Mouse (Mus musculus) neural tube, embryonic 15.5 days (tissue): Measurements from ENCODE around the gene Neu1. TPM values are rescaled to one million over a fixed set of nuclear protein-coding genes. Genes with fewer than 3 reads are reported as not detected.
"Not testable (repeated sequence)": the region's sequence is repeated elsewhere in the genome, so short reads cannot be mapped to it uniquely, and the experiment has no call there.

Source experiments
- ATAC-seq: fragments of 200-750 bp; cut with Nextera tagmentation; 2 replicates; pipeline ENCODE4 v1.8.0; 2017; ENCODE audit warnings: mild to moderate bottlenecking, moderate TSS enrichment, moderate library complexity; ENCODE audit not compliant: low FRiP score
- H3K27ac ChIP-seq: fragments of 300-500 bp; sonication (generic); replicated peaks from 2 replicates; pipeline ENCODE4 v1.5.1; 2015; ENCODE audit warnings: mild to moderate bottlenecking, inconsistent platforms
- H3K27me3 ChIP-seq: fragments of 300-500 bp; sonication (generic); replicated peaks from 2 replicates; pipeline ENCODE4 v1.6.1; 2015; ENCODE audit warnings: inconsistent platforms
- H3K36me3 ChIP-seq: fragments of 300-500 bp; sonication (generic); 2 replicates; pipeline ENCODE4 v1.6.1; 2015; ENCODE audit warnings: inconsistent platforms
- H3K4me1 ChIP-seq: fragments of 300-500 bp; sonication (generic); 2 replicates; pipeline ENCODE4 v1.6.1; 2015; ENCODE audit warnings: inconsistent platforms
- H3K4me2 ChIP-seq: fragments of 300-500 bp; sonication (generic); 2 replicates; pipeline ENCODE4 v1.6.1; 2015; ENCODE audit warnings: inconsistent platforms, mild to moderate bottlenecking, moderate library complexity
- H3K4me3 ChIP-seq: fragments of 300-500 bp; sonication (generic); replicated peaks from 2 replicates; pipeline ENCODE4 v1.5.1; 2015; ENCODE audit warnings: mild to moderate bottlenecking, inconsistent platforms
- H3K9ac ChIP-seq: fragments of 300-500 bp; sonication (generic); replicated peaks from 2 replicates; pipeline ENCODE4 v1.6.1; 2015; ENCODE audit warnings: mild to moderate bottlenecking, inconsistent platforms
- H3K9me3 ChIP-seq: fragments of 300-500 bp; sonication (generic); replicated peaks from 2 replicates; pipeline ENCODE4 v1.6.1; 2016; ENCODE audit warnings: inconsistent platforms
- WGBS: fragments of 180-500 bp; shearing (Covaris S2); methylation state at CpG from one replicate; pipeline ENCODE4 v1.1.7; 2015; ENCODE audit warnings: mixed read lengths; 5-methylcytosine and 5-hydroxymethylcytosine counted together
- polyA plus RNA-seq: library from polyadenylated mRNA; unstranded; fragments of >200 nt; fragmentation: Nextera tagmentation; extraction: Ambion mirVana; gene quantifications from 2 replicates; pipeline ENCODE4 v1.2.1, GENCODE M21; 2015

Gene Neu1
- polyA plus RNA-seq, 1 experiment from 2014 or later: 39.1 TPM

DNA sequence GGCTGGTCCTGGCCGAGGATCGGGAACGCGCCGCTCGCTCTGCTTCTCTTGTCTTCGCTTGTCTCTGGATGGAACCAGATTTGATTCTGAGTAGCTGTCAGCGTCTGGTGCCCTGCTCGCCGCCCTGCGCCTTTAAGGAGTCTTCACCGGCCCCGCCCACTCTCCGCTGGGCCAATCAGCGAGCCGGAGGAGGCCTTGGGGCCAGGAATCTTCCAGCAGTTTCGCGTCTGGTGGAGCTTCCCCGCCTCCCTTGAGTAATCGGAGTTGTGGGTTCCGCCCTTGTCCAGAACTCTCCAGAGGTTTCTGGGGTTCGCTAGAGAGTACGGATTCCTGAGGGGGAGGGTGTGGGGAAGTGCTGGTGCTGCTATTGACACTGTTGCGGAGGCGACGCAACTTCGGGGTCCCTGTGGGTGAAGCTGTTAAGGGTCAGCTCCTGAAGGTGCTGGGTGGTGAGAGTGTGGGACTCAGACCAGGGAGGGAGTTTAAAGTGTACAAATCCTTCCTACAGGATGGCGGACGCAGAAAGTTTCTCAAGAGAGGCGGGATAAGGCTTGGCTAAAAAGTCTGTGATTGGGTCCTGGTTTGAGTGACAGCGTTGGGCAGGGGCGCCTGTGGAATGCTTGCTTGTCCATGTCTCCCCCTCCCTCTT, 28.2 kb downstream of the Neu1 start, which contains the start of gene Hspa1b:
Hspa1b (minus strand) TSS at position 109 of the 649 bp plus-strand sequence.
- peak within 1 kb of the TSS; percentile 45 for H3K9ac ChIP-seq
- H3K36me3 ChIP-seq, H3K9me3 ChIP-seq: not testable (repeated sequence)
- H3K4me1 ChIP-seq: peaks cover 11% of the 10 kb centered on the region
- ATAC-seq: peak; percentile 93
- peak within 1 kb of the TSS; percentile 81 for H3K4me2 ChIP-seq
- H3K4me3 ChIP-seq: peak within 1 kb of the TSS; percentile 45
- peak within 1 kb of the TSS; percentile 86 for H3K27ac ChIP-seq
- H3K27me3 ChIP-seq: peaks cover 49% of the 10 kb centered on the region
- under 1% methylated on average over 29 of the region's 32 CpGs for WGBS

DNA sequence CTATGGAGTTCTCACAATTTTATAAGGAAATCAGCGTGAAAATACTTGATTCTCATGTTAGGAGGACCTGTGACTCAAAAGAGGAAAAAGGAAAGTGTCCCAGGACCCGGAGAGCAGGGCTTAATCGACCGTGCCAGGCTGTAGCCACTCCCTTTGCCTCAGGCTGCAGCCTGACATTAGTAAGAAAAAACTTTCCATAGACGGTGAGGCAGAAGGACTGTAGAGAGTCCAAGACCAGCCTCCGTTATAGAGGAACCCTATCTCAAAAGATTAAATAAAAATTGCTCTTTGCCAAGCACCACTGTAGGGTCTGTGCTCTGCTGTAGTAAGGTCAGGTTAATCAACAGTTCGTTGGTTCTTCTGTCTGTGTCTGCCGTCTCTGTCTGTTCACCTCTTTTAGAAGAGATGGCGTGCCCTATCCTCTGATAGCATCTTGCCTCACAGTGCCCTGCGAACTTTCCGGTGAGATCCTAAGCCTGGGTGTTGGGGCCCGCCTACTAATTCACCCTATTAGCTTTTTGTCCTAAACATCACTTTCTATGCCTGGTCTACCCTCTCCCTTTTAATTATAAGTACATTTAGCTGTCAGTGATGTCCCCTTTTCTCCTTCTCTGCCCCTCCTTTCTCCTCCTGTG, 28.9 kb downstream of the Neu1 start:
- Histone ChIP-seq H3K9ac (0 out of 2 replicates have a peak overlapping the region, but pooled peaks have one; percentile 45), H3K9me3 (no peaks in the 10 kb centered on the region), H3K27ac (peak overlapping the region; percentile 86), H3K4me1 (peaks cover 11% of the 10 kb centered on the region), H3K4me2 (peak overlapping the region; percentile 81), H3K36me3 (no peaks in the 10 kb centered on the region), H3K27me3 (peaks cover 52% of the 10 kb centered on the region), H3K4me3 (peak overlapping the region; percentile 45)
- WGBS: 18% methylated on average over 12 of the region's 12 CpGs
- ATAC-seq: no peak

DNA sequence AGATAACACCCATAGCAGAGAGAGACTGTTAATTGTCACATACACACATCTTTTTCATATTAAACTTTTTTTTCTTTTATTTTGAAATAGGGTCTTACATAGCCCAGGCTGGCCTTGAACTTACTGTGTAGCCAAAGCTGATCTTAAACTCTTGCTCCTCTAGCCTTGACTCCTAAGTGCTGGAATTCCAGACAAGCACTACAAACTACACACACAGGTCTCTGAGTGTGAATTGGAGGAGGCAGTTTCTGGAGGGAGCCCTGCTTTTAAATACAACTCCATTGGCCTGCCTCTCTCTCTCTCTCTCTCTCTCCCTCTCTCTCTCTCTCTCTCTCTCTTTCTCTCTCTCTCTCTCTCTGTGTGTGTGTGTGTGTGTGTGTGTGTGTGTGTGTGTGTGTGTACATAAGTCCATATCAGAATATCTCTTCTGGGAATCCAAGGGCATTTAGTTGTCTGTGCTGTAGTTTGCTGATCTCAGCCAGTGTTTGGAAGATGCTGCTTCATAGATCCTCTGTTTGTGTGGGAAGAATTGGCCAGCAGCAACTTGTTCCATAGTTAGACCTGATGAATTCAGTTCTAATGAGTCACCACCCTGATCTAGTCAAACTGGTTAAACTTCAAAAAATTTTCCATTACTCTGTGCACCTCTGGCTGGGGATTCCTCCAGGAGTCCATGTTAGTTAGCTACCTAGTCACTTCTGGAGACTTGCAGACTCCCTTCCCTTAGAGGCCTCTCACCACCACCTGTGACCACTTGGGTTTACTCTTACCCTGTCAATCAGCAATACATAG, 29.8 kb downstream of the Neu1 start:
- Histone ChIP-seq H3K4me2 (no peak overlapping the region), H3K9me3 (no peaks in the 10 kb centered on the region), H3K9ac (no peak overlapping the region), H3K4me1 (peaks cover 11% of the 10 kb centered on the region), H3K27me3 (peaks cover 45% of the 10 kb centered on the region), H3K36me3 (no peaks in the 10 kb centered on the region), H3K27ac (no peak overlapping the region), H3K4me3 (no peak overlapping the region)
- no peak for ATAC-seq

DNA sequence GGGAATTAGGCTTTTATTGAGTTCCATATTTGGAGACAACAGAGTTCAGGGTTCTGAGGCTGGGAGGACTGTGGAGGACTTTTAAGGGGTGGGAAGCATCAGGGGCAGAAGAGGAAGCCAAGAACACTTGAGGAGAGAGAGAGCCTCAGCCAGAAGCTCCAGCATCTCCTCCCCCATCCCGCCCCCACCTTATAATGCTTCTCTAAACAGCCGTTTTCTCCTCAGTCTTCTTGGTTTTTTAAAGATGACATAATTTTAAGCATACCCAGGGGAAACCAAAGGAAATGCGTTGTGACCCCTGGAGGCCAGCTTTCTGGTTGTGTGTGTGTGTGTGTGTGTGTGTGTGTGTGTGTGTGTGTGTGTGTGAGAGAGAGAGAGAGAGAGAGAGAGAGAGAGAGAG, 31.1 kb downstream of the Neu1 start:
- Histone ChIP-seq H3K9me3 (no peaks in the 10 kb centered on the region), H3K4me2 (no peak overlapping the region), H3K4me3 (no peak overlapping the region), H3K9ac (no peak overlapping the region), H3K27ac (no peak overlapping the region), H3K36me3 (no peaks in the 10 kb centered on the region), H3K4me1 (peaks cover 11% of the 10 kb centered on the region), H3K27me3 (peaks cover 44% of the 10 kb centered on the region)
- WGBS: 43% methylated on average over 3 of the region's 3 CpGs
- no peak for ATAC-seq

DNA sequence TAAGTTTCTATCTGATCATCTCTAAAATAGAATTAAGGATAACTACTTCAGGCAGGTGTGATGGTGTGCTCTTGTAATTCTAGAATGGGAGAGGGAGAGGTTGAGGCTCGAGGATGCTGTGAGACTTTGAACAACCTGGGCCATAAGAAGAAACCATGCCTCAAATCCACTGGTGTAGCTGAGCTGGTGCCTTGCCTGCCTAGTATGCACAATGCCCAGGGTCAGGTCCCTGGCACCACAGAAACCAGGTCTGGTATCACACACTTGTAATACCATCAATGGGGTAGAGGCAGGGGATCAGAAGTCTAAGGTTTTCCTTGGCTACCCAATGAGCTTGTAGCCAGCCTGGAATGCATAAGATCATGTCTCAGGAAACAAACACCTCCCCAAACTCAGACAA, 31.8 kb downstream of the Neu1 start:
- Histone ChIP-seq H3K36me3 (no peaks in the 10 kb centered on the region), H3K9ac (no peak overlapping the region), H3K4me2 (no peak overlapping the region), H3K4me3 (no peak overlapping the region), H3K27me3 (peaks cover 51% of the 10 kb centered on the region), H3K27ac (no peak overlapping the region), H3K9me3 (no peaks in the 10 kb centered on the region), H3K4me1 (peaks cover 11% of the 10 kb centered on the region)
- ATAC-seq: no peak
- 56% methylated on average over 1 of the region's 1 CpGs for WGBS

DNA sequence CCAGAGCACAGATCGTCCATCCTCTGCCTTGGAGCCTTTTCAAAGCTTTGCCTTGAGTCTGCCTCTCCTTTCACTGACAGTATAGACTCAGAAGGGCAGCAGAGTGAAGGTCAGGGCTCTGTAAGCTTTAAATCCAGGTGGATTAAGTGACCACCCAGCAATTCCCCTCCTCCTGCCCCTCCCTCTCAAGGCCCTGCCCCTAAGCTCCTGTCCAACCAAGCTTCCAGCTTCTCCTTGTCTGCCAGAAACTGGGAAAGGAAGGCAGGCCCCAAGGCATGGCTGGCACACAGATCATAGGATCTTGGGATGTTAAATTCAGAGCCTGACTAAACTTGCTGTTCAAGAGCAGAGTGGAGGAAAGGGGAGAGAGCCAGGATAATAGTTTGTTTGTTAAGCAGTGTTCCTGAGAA, 33.6 kb downstream of the Neu1 start:
- Histone ChIP-seq H3K9ac (no peak overlapping the region), H3K4me1 (peaks cover 7% of the 10 kb centered on the region), H3K36me3 (no peaks in the 10 kb centered on the region), H3K4me2 (no peak overlapping the region), H3K27ac (no peak overlapping the region), H3K9me3 (no peaks in the 10 kb centered on the region), H3K4me3 (no peak overlapping the region), H3K27me3 (peaks cover 66% of the 10 kb centered on the region)
- ATAC-seq: no peak
- 13% methylated on average over 1 of the region's 1 CpGs for WGBS

DNA sequence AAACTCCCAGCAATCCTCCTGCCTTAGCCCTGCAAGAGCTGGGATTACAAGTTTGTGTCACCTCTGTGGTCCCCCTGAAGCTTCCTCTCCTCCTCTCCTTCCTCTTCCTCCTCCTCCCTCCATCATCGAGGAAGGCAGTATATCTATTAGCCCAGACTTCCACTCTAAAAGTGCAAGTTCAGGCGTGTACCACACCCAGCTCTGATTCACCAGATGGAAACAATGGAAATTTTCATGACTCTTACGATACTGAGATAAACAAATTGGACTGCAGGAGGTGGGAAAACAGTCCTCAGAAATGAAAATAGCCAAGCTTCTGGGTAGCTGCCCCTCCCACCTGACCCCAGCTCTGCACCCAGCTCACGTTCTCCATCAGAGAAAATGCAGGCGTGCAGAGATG, 34.6 kb downstream of the Neu1 start:
- WGBS: 78% methylated on average over 5 of the region's 5 CpGs
- Histone ChIP-seq H3K36me3 (no peaks in the 10 kb centered on the region), H3K9ac (no peak overlapping the region), H3K27me3 (peaks cover 61% of the 10 kb centered on the region), H3K4me3 (no peak overlapping the region), H3K4me2 (no peak overlapping the region), H3K27ac (no peak overlapping the region), H3K9me3 (no peaks in the 10 kb centered on the region), H3K4me1 (no peaks in the 10 kb centered on the region)
- no peak for ATAC-seq

DNA sequence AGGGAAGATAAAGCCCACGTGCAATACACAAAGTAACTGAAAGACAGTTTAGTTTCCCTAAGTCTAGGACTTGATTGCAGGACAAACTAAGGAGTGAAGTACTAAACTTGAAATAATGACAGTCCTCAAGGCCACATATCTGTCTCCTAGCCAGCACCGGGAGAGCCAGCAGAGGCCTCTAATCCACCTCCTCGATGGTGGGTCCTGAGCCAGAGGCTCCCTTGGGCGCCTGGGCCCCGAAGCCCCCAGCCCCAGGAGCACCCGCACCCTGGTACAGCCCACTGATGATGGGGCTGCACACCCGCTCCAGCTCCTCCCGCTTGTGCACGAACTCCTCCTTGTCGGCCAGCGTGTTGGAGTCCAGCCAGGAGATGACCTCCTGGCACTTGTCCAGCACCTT, 38.8 kb downstream of the Neu1 start, which contains the start of gene Gm20481:
Gm20481 (plus strand) TSS at position 91 of the 400 bp plus-strand sequence.
- H3K36me3 ChIP-seq, H3K27ac ChIP-seq, H3K4me2 ChIP-seq, H3K9ac ChIP-seq, H3K4me3 ChIP-seq, H3K9me3 ChIP-seq, ATAC-seq, H3K4me1 ChIP-seq: not testable (repeated sequence)
- peaks cover 33% of the 10 kb centered on the region for H3K27me3 ChIP-seq
- WGBS: 66% methylated on average over 7 of the region's 11 CpGs

DNA sequence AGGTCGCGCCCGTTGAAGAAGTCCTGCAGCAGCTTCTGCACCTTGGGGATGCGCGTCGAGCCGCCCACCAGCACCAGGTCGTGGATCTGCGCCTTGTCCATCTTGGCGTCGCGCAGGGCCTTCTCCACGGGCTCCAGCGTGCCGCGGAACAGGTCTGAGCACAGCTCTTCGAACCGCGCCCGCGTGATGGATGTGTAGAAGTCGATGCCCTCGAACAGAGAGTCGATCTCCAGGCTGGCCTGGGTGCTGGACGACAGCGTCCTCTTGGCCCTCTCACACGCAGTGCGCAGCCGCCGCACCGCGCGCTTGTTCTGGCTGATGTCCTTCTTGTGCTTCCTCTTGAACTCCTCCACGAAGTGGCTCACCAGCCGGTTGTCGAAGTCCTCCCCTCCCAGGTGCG, 39.8 kb downstream of the Neu1 start:
- WGBS: 38% methylated on average over 21 of the region's 37 CpGs
- H3K27ac ChIP-seq, H3K36me3 ChIP-seq, H3K4me3 ChIP-seq, H3K4me2 ChIP-seq, ATAC-seq, H3K9me3 ChIP-seq, H3K9ac ChIP-seq, H3K4me1 ChIP-seq: not testable (repeated sequence)
- peaks cover 30% of the 10 kb centered on the region for H3K27me3 ChIP-seq

DNA sequence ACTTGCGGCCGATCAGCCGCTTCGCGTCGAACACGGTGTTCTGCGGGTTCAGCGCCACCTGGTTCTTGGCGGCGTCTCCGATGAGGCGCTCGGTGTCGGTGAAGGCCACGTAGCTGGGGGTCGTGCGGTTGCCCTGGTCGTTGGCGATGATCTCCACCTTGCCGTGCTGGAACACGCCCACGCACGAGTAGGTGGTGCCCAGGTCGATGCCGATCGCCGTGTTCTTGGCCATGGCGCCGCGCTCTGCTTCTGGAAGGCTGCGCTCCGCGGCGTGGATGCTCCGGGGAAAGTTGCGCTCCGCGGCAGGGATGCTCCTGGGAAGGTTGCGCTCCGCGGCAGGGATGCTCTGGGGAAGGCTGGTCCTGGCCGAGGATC, 40.6 kb downstream of the Neu1 start:
- not testable (repeated sequence) for H3K4me1 ChIP-seq, H3K36me3 ChIP-seq, H3K27ac ChIP-seq, H3K9me3 ChIP-seq, H3K9ac ChIP-seq
- WGBS: 0% methylated on average over 18 of the region's 43 CpGs
- peak overlapping the region; percentile 80 for H3K4me2 ChIP-seq
- H3K27me3 ChIP-seq: peaks cover 28% of the 10 kb centered on the region
- H3K4me3 ChIP-seq: peak overlapping the region; percentile 44
- peak; percentile 51 for ATAC-seq

DNA sequence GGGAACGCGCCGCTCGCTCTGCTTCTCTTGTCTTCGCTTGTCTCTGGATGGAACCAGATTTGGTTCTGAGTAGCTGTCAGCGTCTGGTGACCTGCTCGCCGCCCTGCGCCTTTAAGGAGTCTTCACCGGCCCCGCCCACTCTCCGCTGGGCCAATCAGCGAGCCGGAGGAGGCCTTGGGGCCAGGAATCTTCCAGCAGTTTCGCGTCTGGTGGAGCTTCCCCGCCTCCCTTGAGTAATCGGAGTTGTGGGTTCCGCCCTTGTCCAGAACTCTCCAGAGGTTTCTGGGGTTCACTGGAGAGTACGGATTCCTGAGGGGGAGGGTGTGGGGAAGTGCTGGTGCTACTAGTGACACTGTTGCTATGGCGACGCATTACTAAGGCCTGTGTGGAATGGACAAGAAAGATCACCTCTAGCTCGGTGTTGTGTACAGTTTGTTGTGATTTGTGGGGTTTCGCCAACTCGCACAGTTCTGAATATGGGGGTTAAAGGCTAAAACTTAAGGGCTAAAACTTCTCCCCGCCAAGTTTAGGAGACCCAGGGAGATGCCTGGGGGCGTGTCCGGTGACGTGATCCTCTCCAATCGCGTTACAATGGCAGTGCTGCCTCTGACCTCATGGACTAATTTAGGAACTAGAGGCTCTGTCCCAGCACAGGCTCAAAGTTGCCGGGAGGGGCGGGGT, 41.2 kb downstream of the Neu1 start, which contains the start of the genes Hspa1a and Hspa1l:
Hspa1a (minus strand) TSS at position 88 of the 681 bp plus-strand sequence.
Hspa1l (plus strand) TSS at position 635 of the 681 bp plus-strand sequence.
- peaks cover 27% of the 10 kb centered on the region for H3K27me3 ChIP-seq
- peak within 1 kb of the TSS; percentile 26 for H3K9ac ChIP-seq
- WGBS: under 1% methylated on average over 31 of the region's 33 CpGs
- peak within 1 kb of the TSS; percentile 80 for H3K4me2 ChIP-seq
- not testable (repeated sequence) for H3K4me1 ChIP-seq, H3K9me3 ChIP-seq, H3K36me3 ChIP-seq, H3K27ac ChIP-seq
- peak; percentile 94 for ATAC-seq
- peak within 1 kb of the TSS; percentile 44 for H3K4me3 ChIP-seq
